25 mouse cellular contexts compared by ENCODE assay signal in genomic region chr7:44705086-44705485, GRCm38 (mm10). TPM values are rescaled to one million over a fixed set of nuclear protein-coding genes. Genes with fewer than 3 reads are reported as not detected.
DNase-seq lines count a peak whose midpoint lies in the region; ATAC-seq and TF ChIP-seq lines count a peak whose summit lies in the region.
"Had no signal": no experiment of that assay in that cellular context is flagged by ENCODE, and none has a peak within 500 bp of the region (broad histone marks: within the 10 kb centered on the region; RNA-seq: fewer than 3 reads in every experiment).

No protein-coding gene starts in this region.

- H3K4me2 ChIP-seq in midbrain, embryonic 11.5 days, result no peak overlapping the region
- H3K4me2 ChIP-seq: embryonic facial prominence, embryonic 13.5 days; embryonic facial prominence, embryonic 15.5 days; forebrain, embryonic 12.5 days had no signal

- H3K4me1 ChIP-seq in ES-E14 (ENCODE audit: control insufficient read depth in 2 of 2, insufficient read depth in 2 of 2, low read length in 2 of 2, poor library complexity in 1 of 2), result peaks cover 5 to 7% of the 10 kb centered on the region in 2 experiments
- no peaks in the 10 kb centered on the region for H3K4me1 ChIP-seq in midbrain, embryonic 11.5 days (ENCODE audit: control insufficient read depth, insufficient read depth, low read length)
- H3K4me1 ChIP-seq: embryonic facial prominence, embryonic 13.5 days; embryonic facial prominence, embryonic 15.5 days; forebrain, embryonic 12.5 days had no signal

- peak; percentile 31 for TF ChIP-seq CTCF in layer of hippocampus, adult 2 months (conservative IDR thresholded peaks at IDR 0.05)

- no peak overlapping the region for H3K4me3 ChIP-seq in layer of hippocampus, adult 2 months
- H3K4me3 ChIP-seq in ES-E14 (ENCODE audit: insufficient read depth in 1 of 2, low read depth in 1 of 2, low read length in 2 of 2, poor library complexity in 1 of 2, severe bottlenecking in 1 of 2), result peak overlapping the region; percentile 60 to 69
- H3K4me3 ChIP-seq in midbrain, embryonic 11.5 days (ENCODE audit: low read depth, low read length), result no peak overlapping the region
- H3K4me3 ChIP-seq: embryonic facial prominence, embryonic 13.5 days; embryonic facial prominence, embryonic 15.5 days; erythroblast, embryonic 14.5 days; forebrain, embryonic 10.5 days; forebrain, embryonic 12.5 days had no signal

- H3K27ac ChIP-seq in layer of hippocampus, adult 2 months, result no peak overlapping the region
- H3K27ac ChIP-seq in ES-E14 (ENCODE audit: insufficient read depth, low read depth, low read length, poor library complexity, severe bottlenecking), result peak overlapping the region; percentile 74; the same call in 1 of the 2 replicates
- H3K27ac ChIP-seq in midbrain, embryonic 11.5 days (ENCODE audit: low read depth, low read length), result no peak overlapping the region
- H3K27ac ChIP-seq: embryonic facial prominence, embryonic 13.5 days; embryonic facial prominence, embryonic 15.5 days; forebrain, embryonic 10.5 days; forebrain, embryonic 12.5 days had no signal

- peak overlapping the region; percentile 65; the same call in 1 of the 2 replicates for H3K9ac ChIP-seq in ES-E14 (ENCODE audit: insufficient read depth, low read depth, low read length, poor library complexity, severe bottlenecking)
- H3K9ac ChIP-seq in midbrain, embryonic 11.5 days (ENCODE audit: low read length), result no peak overlapping the region
- H3K9ac ChIP-seq: embryonic facial prominence, embryonic 13.5 days; embryonic facial prominence, embryonic 15.5 days; forebrain, embryonic 12.5 days had no signal

- in situ Hi-C loops in ES-E14 (cut with MboI; ENCODE audit: low sequenced_read_pairs in 2 of 2, unreplicated experiment in 2 of 2), result no loop called here

- H3K27me3 ChIP-seq in midbrain, embryonic 11.5 days (ENCODE audit: control insufficient read depth, insufficient read depth, low read length), result no peaks in the 10 kb centered on the region
- H3K27me3 ChIP-seq: CH12.LX; embryonic facial prominence, embryonic 13.5 days; embryonic facial prominence, embryonic 15.5 days; forebrain, embryonic 12.5 days had no signal

- no peaks in the 10 kb centered on the region for H3K9me3 ChIP-seq in ES-E14 (ENCODE audit: control insufficient read depth, insufficient read depth, low read depth, low read length)
- 0 out of 2 replicates have a peak, but pooled peaks cover 3% of the 10 kb centered on the region for H3K9me3 ChIP-seq in midbrain, embryonic 11.5 days (ENCODE audit: control insufficient read depth, low read length)
- H3K9me3 ChIP-seq: embryonic facial prominence, embryonic 13.5 days; embryonic facial prominence, embryonic 15.5 days; forebrain, embryonic 10.5 days had no signal

- WGBS in midbrain, embryonic 11.5 days, result 84% methylated on average over 4 of the region's 4 CpGs

- no peak for DNase-seq in layer of hippocampus, adult 2 months (ENCODE audit: low spot score in 2 of 2)
- no peak for DNase-seq in layer of hippocampus, adult 18-20 months (ENCODE audit: low spot score in 2 of 2)
- no peak for DNase-seq in ES-E14 (ENCODE audit: low read depth, low spot score)
- DNase-seq in ZHBTc4 (ENCODE audit: low read depth, low spot score), result peak; percentile 88
- no peak for DNase-seq in midbrain, embryonic 11.5 days (ENCODE audit: low spot score, missing footprints)
- DNase-seq in ovary, postnatal 36 days (ENCODE audit: low spot score), result no peak
- DNase-seq: cerebellum, adult 9-11 months; embryo, embryonic 11 days had no signal

- no peaks in the 10 kb centered on the region for H3K36me3 ChIP-seq in ES-E14 (ENCODE audit: control insufficient read depth, insufficient read depth, low read length, poor library complexity, severe bottlenecking)
- no peaks in the 10 kb centered on the region for H3K36me3 ChIP-seq in midbrain, embryonic 11.5 days (ENCODE audit: control insufficient read depth, insufficient read depth, low read length)
- H3K36me3 ChIP-seq: embryonic facial prominence, embryonic 13.5 days; embryonic facial prominence, embryonic 15.5 days; forebrain, embryonic 10.5 days; forebrain, embryonic 12.5 days had no signal

- ATAC-seq in midbrain, embryonic 11.5 days (ENCODE audit: low FRiP score), result no peak
- ATAC-seq: CD4-positive, CD25-positive, alpha-beta regulatory T cell, adult 4 months; forebrain, embryonic 14.5 days; forebrain, embryonic 16.5 days had no signal

TF ChIP-seq in ES-E14, 5 proteins besides CTCF, POLR2A, EP300 and RAD21:
- TF ChIP-seq HCFC1 (IDR thresholded peaks at IDR 0.05; ENCODE audit: borderline replicate concordance, insufficient read depth, low read length), result no peak
- TF ChIP-seq CHD2 (IDR thresholded peaks at IDR 0.05; ENCODE audit: low read depth, low read length), result no peak
TF ChIP-seq in ES-E14: peak in this region for 0.

RNA-seq across cellular contexts. Expression of gene Izumo2, which starts 3.5 kb away (rescaled TPM):
- total RNA-seq in layer of hippocampus, adult 2 months (2021), result not detected
- not detected for total RNA-seq in layer of hippocampus, adult 18-20 months (2021)
- total RNA-seq in ES-E14 (2012; rRNA removed), result 0.40 and 0.79 TPM in 2 replicates
- not detected in 2 replicates for polyA plus RNA-seq in midbrain, embryonic 11.5 days (2014; fragmentation: Nextera tagmentation; extraction: Ambion mirVana)
- total RNA-seq: adrenal gland, adult 2 months; adrenal gland, postnatal 10 days; adrenal gland, postnatal 25 days; adrenal gland, postnatal 4 days; CH12.LX; common myeloid progenitor, adult 5-6 weeks; MEL had no signal
- polyA plus RNA-seq: adrenal gland, adult 2 months; brain, embryonic 14.5 days; CD4-positive, CD25-positive, alpha-beta regulatory T cell, adult 4 months; embryonic facial prominence, embryonic 11.5 days; embryonic facial prominence, embryonic 13.5 days; embryonic facial prominence, embryonic 15.5 days; erythroblast, embryonic 14.5 days; forebrain, embryonic 10.5 days; forebrain, embryonic 12.5 days; forebrain, embryonic 14.5 days; forebrain, embryonic 16.5 days had no signal

RNA-seq across cellular contexts. Expression of gene Myh14, which starts 34.4 kb away (rescaled TPM):
- total RNA-seq in layer of hippocampus, adult 2 months (2021), result 10 to 100 TPM; 30.4 TPM
- total RNA-seq in layer of hippocampus, adult 18-20 months (2021), result 10 to 100 TPM; 31.4 to 33.4 TPM
- total RNA-seq in ES-E14 (2012; rRNA removed), result 7.0 and 9.8 TPM in 2 replicates
- polyA plus RNA-seq in midbrain, embryonic 11.5 days (2014; fragmentation: Nextera tagmentation; extraction: Ambion mirVana), result 1.1 and 1.3 TPM in 2 replicates
- total RNA-seq: common myeloid progenitor, adult 5-6 weeks had no signal
- polyA plus RNA-seq: CD4-positive, CD25-positive, alpha-beta regulatory T cell, adult 4 months had no signal

RNA-seq across cellular contexts. Expression of gene Vrk3, which starts 43.1 kb away (rescaled TPM):
- 10 to 100 TPM; 31.7 to 35.4 TPM for total RNA-seq in layer of hippocampus, adult 2 months (2021)
- total RNA-seq in layer of hippocampus, adult 18-20 months (2021), result 10 to 100 TPM; 35.1 to 39.9 TPM
- 17.8 and 23.2 TPM in 2 replicates for total RNA-seq in ES-E14 (2012; rRNA removed)
- polyA plus RNA-seq in midbrain, embryonic 11.5 days (2014; fragmentation: Nextera tagmentation; extraction: Ambion mirVana), result 41.7 and 43.4 TPM in 2 replicates

RNA-seq across cellular contexts. Expression of gene Zfp473, which starts 45.8 kb away (rescaled TPM):
- under 1 TPM; 0.25 to 0.44 TPM for total RNA-seq in layer of hippocampus, adult 2 months (2021)
- total RNA-seq in layer of hippocampus, adult 18-20 months (2021), result under 1 TPM; 0.41 to 0.79 TPM
- 15.1 and 20.3 TPM in 2 replicates for total RNA-seq in ES-E14 (2012; rRNA removed)
- 2.7 and 4.3 TPM in 2 replicates for polyA plus RNA-seq in midbrain, embryonic 11.5 days (2014; fragmentation: Nextera tagmentation; extraction: Ambion mirVana)

Comparison
In these comparisons a context has a peak if more than half of its experiments do, and no peak if none do; other contexts are left out.
1. H3K4me3 ChIP-seq: peak in ES-E14 (2 of 2); none in layer of hippocampus, adult 2 months (single experiment) and midbrain, embryonic 11.5 days (single experiment).